Mouse (Mus musculus): Measurements from ENCODE around the gene Napb. TPM values are rescaled to one million over a fixed set of nuclear protein-coding genes. Genes with fewer than 3 reads are reported as not detected.
A peak's percentile ranks its signal among the peaks of the same experiment; 100 is the strongest.

Napb gene
- polyA plus RNA-seq, 1 experiment from 2014 or later, result 2.4 TPM

DNA sequence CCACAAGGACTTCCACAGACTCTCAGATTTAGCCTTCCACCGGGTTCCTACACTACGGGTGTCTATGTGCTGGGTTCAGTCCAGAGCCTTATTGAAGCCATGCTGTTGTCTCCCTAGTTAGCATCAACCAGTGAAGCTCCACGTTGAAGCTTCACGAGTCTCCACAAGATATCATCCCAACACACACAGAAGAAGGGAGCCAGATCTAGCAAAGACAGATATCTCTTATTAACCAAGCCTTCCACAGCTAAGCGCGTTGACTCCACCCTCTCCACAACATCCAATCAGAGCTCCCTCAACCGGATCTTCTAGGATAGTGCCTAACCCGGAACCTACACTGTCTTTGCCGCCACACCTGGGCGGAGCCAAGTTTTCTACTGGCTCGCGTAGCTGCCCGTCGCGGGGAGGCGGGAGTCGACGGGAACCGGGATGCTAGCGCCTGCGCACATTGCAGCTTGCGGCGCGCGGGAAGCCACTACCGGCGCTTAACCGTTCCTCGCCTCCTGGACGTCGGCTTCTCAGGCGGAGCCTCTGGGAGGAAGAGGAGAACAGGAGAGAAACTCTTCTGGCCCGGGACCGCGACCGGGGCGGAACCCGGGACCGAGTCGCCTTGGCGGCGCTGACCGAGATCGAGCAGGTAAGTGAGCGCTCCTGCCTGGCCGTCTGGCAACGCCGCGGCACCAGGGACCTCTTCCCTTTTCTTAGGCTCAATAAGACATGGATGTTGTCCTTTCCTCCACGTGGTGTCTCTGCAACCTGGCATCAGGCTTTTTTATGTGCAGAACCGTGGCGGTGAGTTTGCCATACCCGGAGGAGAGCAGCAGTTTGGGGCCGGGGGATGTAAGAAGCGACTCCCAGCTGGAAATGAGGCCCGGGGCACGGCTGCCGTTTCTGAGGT is 59.8 kb downstream of the Napb start, which contains the start of gene Nxt1:
Gene Nxt1 (plus strand): TSS at position 403 of the 898 bp plus-strand sequence.
- H3K4me2 ChIP-seq (replicated peaks; ENCODE audit: low read depth), result peak within 1 kb of the TSS; percentile 79
- H3K36me3 ChIP-seq (ENCODE audit: control insufficient read depth, insufficient read depth), result peaks cover 21% of the 10 kb centered on the region
- under 1% methylated on average over 58 of the region's 58 CpGs for WGBS
- peak within 1 kb of the TSS; percentile 62 for H3K9ac ChIP-seq (ENCODE audit: low read depth, low read length)
- 0 out of 2 replicates have a peak, but pooled peaks cover 7% of the 10 kb centered on the region for H3K4me1 ChIP-seq (replicated peaks; ENCODE audit: control insufficient read depth, insufficient read depth, low read length)
- H3K27me3 ChIP-seq (replicated peaks; ENCODE audit: control insufficient read depth, insufficient read depth, low read length), result no peaks in the 10 kb centered on the region
- TF ChIP-seq CTCF (IDR thresholded peaks at IDR 0.05; ENCODE audit: low read depth), result peak; percentile 10; the same call in 1 of the 2 replicates
- peak within 1 kb of the TSS; percentile 47 for H3K27ac ChIP-seq (ENCODE audit: low read depth, low read length)
- peak; percentile 100 for ATAC-seq
- H3K9me3 ChIP-seq (ENCODE audit: control insufficient read depth), result no peaks in the 10 kb centered on the region
- peak within 1 kb of the TSS; percentile 70 for H3K4me3 ChIP-seq (ENCODE audit: low read depth, low read length)

DNA sequence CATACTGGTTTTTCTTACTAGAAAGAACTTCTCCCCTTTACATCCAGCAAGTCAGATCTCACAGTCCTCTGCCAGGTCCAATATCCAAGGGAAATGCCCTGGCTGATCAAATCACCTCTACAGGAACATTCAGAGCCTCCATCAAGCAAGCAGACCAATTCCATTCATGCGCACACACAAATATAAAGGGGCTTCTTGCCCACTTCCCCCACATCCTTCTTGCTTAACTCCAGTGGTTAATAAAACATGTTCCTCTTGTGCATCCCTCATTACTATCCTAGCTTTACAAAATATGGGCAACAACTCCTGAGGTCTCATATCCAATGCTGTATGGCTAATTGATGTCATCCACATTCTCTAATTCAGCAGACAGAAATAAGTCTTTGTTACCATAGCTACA is 68.8 kb downstream of the Napb start:
- 100% methylated on average over 1 of the region's 1 CpGs for WGBS
- no peak for TF ChIP-seq CTCF (IDR thresholded peaks at IDR 0.05; ENCODE audit: low read depth)
- Histone ChIP-seq H3K4me3 (ENCODE audit: low read depth, low read length) (no peak overlapping the region), H3K27me3 (replicated peaks; ENCODE audit: control insufficient read depth, insufficient read depth, low read length) (no peaks in the 10 kb centered on the region), H3K27ac (ENCODE audit: low read depth, low read length) (no peak overlapping the region), H3K4me1 (replicated peaks; ENCODE audit: control insufficient read depth, insufficient read depth, low read length) (no peaks in the 10 kb centered on the region), H3K36me3 (ENCODE audit: control insufficient read depth, insufficient read depth) (no peaks in the 10 kb centered on the region), H3K4me2 (replicated peaks; ENCODE audit: low read depth) (no peak overlapping the region), H3K9me3 (ENCODE audit: control insufficient read depth) (no peaks in the 10 kb centered on the region), H3K9ac (ENCODE audit: low read depth, low read length) (no peak overlapping the region)
- ATAC-seq, result no peak

DNA sequence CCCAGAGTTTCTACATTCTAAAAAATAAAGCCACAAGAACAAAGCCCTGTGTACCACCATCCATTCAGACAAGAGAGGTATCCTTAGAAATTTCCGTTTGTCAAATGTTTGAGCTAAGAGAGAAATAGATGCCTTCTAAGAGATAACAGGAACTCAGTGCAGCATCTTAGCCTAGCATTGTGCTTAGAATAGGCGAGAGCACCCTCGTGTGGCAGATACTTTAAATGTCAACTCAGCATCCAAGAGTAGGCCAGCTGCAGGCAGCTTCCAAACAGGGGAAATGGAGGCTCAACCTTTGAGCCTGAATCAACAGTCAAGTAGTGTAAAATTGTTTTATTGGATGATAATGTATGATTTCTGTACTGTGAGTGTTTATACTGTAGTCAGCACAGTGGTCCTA is 77.3 kb downstream of the Napb start:
- peak; percentile 88 for TF ChIP-seq CTCF (IDR thresholded peaks at IDR 0.05; ENCODE audit: low read depth)
- under 1% methylated on average over 3 of the region's 3 CpGs for WGBS
- Histone ChIP-seq H3K4me3 (ENCODE audit: low read depth, low read length) (no peak overlapping the region), H3K9me3 (ENCODE audit: control insufficient read depth) (no peaks in the 10 kb centered on the region), H3K36me3 (ENCODE audit: control insufficient read depth, insufficient read depth) (no peaks in the 10 kb centered on the region), H3K27me3 (replicated peaks; ENCODE audit: control insufficient read depth, insufficient read depth, low read length) (0 out of 2 replicates have a peak, but pooled peaks cover 3% of the 10 kb centered on the region), H3K4me2 (replicated peaks; ENCODE audit: low read depth) (no peak overlapping the region), H3K9ac (ENCODE audit: low read depth, low read length) (no peak overlapping the region), H3K4me1 (replicated peaks; ENCODE audit: control insufficient read depth, insufficient read depth, low read length) (no peaks in the 10 kb centered on the region), H3K27ac (ENCODE audit: low read depth, low read length) (no peak overlapping the region)
- ATAC-seq, result peak; percentile 33

DNA sequence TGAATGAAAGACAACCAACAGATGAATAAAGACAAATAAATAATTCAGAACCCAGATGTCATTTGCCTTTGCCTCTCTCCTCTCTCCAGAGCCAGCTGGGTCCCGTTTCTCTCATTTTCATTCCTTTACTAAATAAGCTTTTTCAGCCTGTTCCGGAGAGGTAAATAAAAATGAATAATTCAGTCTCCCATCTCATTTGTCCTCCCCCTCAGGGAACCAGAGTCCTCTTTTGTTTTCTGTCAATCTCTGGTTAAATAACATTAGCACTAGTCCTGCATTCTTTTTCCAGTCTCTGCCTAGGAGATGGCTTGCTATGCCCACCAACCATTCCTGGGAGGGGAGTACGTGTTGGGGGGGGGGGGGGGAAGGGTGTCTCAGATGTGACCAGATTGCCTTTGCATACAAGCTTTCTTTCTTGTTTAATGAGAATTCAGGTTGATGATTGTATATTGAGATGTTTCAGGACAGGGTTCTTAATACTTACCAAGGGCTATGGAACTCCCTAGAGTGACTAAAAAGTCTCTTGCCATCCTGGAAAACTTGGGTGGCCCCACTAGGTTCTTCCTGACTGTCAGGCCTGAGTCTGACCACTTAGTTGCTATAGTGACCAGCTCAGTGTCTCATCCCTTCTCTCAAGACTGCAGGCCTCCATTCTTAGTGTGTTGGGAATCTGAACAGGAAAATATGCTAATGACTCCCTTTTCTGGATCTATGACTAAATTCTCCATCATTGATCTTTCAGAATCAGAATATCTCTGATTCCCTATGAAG is 81.5 kb downstream of the Napb start:
- TF ChIP-seq CTCF (IDR thresholded peaks at IDR 0.05; ENCODE audit: low read depth), result no peak
- no peak for ATAC-seq
- Histone ChIP-seq H3K36me3 (ENCODE audit: control insufficient read depth, insufficient read depth) (no peaks in the 10 kb centered on the region), H3K9ac (ENCODE audit: low read depth, low read length) (no peak overlapping the region), H3K27me3 (replicated peaks; ENCODE audit: control insufficient read depth, insufficient read depth, low read length) (0 out of 2 replicates have a peak, but pooled peaks cover 2% of the 10 kb centered on the region), H3K4me1 (replicated peaks; ENCODE audit: control insufficient read depth, insufficient read depth, low read length) (no peaks in the 10 kb centered on the region), H3K9me3 (ENCODE audit: control insufficient read depth) (no peaks in the 10 kb centered on the region), H3K27ac (ENCODE audit: low read depth, low read length) (no peak overlapping the region), H3K4me3 (ENCODE audit: low read depth, low read length) (no peak overlapping the region), H3K4me2 (replicated peaks; ENCODE audit: low read depth) (no peak overlapping the region)
- 40% methylated on average over 3 of the region's 3 CpGs for WGBS

DNA sequence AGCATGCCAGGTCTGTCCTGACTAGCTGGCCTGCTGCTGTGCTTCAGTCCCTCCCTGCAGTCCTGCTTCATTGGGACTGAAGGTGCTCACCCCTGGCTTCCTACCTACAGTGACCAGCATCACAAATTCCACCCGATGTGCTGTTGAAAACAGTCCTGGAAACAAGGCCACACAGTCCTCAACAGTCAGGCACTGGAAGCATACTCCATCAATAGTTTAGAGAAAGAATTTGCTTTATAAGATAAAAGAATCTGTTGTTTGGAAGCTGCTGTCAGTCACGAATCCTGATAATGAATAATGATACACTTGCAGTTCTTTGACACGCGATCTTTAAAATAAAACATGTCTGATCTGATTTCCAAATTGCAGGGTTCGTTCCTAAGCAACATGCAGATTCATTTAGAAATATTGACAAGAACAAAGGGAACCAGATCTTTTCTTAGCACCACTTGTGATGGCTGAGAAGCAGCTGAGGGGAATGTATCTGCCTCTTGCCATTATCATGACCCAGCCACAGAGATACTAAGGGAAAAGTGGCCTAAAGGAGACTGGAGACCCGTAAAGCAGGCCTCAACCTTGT is 87.8 kb downstream of the Napb start:
- no peaks in the 10 kb centered on the region for H3K9me3 ChIP-seq (ENCODE audit: control insufficient read depth)
- H3K36me3 ChIP-seq (ENCODE audit: control insufficient read depth, insufficient read depth), result no peaks in the 10 kb centered on the region
- WGBS, result 85% methylated on average over 6 of the region's 6 CpGs
- H3K27me3 ChIP-seq (replicated peaks; ENCODE audit: control insufficient read depth, insufficient read depth, low read length), result no peaks in the 10 kb centered on the region
- no peak for ATAC-seq
- no peak overlapping the region for H3K4me2 ChIP-seq (replicated peaks; ENCODE audit: low read depth)
- no peak for TF ChIP-seq CTCF (IDR thresholded peaks at IDR 0.05; ENCODE audit: low read depth)
- no peak overlapping the region for H3K9ac ChIP-seq (ENCODE audit: low read depth, low read length)
- H3K27ac ChIP-seq (ENCODE audit: low read depth, low read length), result no peak overlapping the region
- no peaks in the 10 kb centered on the region for H3K4me1 ChIP-seq (replicated peaks; ENCODE audit: control insufficient read depth, insufficient read depth, low read length)
- no peak overlapping the region for H3K4me3 ChIP-seq (ENCODE audit: low read depth, low read length)

Other genes starting within 250 kb of the Napb start
- gene Nxt1, start 59.9 kb downstream of the Napb start, polyA plus RNA-seq (2015; fragmentation: Nextera tagmentation; extraction: Ambion mirVana), result 35.6 and 35.9 TPM in 2 replicates
- 14.9 and 16.6 TPM in 2 replicates for gene Gzf1, start 51.4 kb downstream of the Napb start, polyA plus RNA-seq (2015; fragmentation: Nextera tagmentation; extraction: Ambion mirVana)
- not detected in 2 replicates for gene Cstl1, start 17.9 kb upstream of the Napb start, polyA plus RNA-seq (2015; fragmentation: Nextera tagmentation; extraction: Ambion mirVana)
- not detected in 2 replicates for gene Cst11, start 39.0 kb upstream of the Napb start, polyA plus RNA-seq (2015; fragmentation: Nextera tagmentation; extraction: Ambion mirVana)
- gene 8030411F24Rik, start 49.5 kb upstream of the Napb start, polyA plus RNA-seq (2015; fragmentation: Nextera tagmentation; extraction: Ambion mirVana), result not detected in 2 replicates
- not detected in 2 replicates for gene Cst12, start 56.9 kb upstream of the Napb start, polyA plus RNA-seq (2015; fragmentation: Nextera tagmentation; extraction: Ambion mirVana)
- gene Cst8, start 66.3 kb upstream of the Napb start, polyA plus RNA-seq (2015; fragmentation: Nextera tagmentation; extraction: Ambion mirVana), result not detected in 2 replicates
- not detected in 2 replicates for gene Cst13, start 87.6 kb upstream of the Napb start, polyA plus RNA-seq (2015; fragmentation: Nextera tagmentation; extraction: Ambion mirVana)
- not detected in 2 replicates for gene Cst9, start 102.7 kb upstream of the Napb start, polyA plus RNA-seq (2015; fragmentation: Nextera tagmentation; extraction: Ambion mirVana)
- gene 9230104L09Rik, start 132.6 kb upstream of the Napb start, polyA plus RNA-seq (2015; fragmentation: Nextera tagmentation; extraction: Ambion mirVana), result not detected in 2 replicates
- 305 and 313 TPM in 2 replicates for gene Cst3, start 143.2 kb upstream of the Napb start, polyA plus RNA-seq (2015; fragmentation: Nextera tagmentation; extraction: Ambion mirVana)